Mouse (Mus musculus) intestine, embryonic 16.5 days (tissue): ENCODE measurements around the gene Mocs2. TPM values are rescaled to one million over a fixed set of nuclear protein-coding genes. Genes with fewer than 3 reads are reported as not detected.
A peak's percentile ranks its signal among the peaks of the same experiment; 100 is the strongest.

Source experiments
- ATAC-seq: fragments of 200-750 bp; cut with Nextera tagmentation; 2 replicates; pipeline ENCODE4 v1.8.0; 2017; ENCODE audit warnings: moderate TSS enrichment, moderate library complexity
- H3K27ac ChIP-seq: fragments of 300-500 bp; sonication (generic); 2 replicates; pipeline ENCODE4 v1.5.1; 2014; ENCODE audit warnings: mild to moderate bottlenecking, low read length
- H3K27me3 ChIP-seq: fragments of 300-500 bp; sonication (generic); replicated peaks from 2 replicates; pipeline ENCODE4 v1.6.1; 2014; ENCODE audit warnings: low read length, control low read depth, mixed read lengths; ENCODE audit not compliant: control insufficient read depth, insufficient read depth
- H3K36me3 ChIP-seq: fragments of 300-500 bp; sonication (generic); 2 replicates; pipeline ENCODE4 v1.6.1; 2014; ENCODE audit warnings: low read length, control low read depth; ENCODE audit not compliant: control insufficient read depth, insufficient read depth
- H3K4me1 ChIP-seq: fragments of 300-500 bp; sonication (generic); 2 replicates; pipeline ENCODE4 v1.6.1; 2014; ENCODE audit warnings: low read length, control low read depth, mixed read lengths; ENCODE audit not compliant: control insufficient read depth, insufficient read depth
- H3K4me2 ChIP-seq: fragments of 300-500 bp; sonication (generic); 2 replicates; pipeline ENCODE4 v1.6.1; 2014; ENCODE audit warnings: low read depth, low read length, control low read depth
- H3K4me3 ChIP-seq: fragments of 300-500 bp; sonication (generic); 2 replicates; pipeline ENCODE4 v1.5.1; 2014; ENCODE audit warnings: mild to moderate bottlenecking, low read length
- H3K9ac ChIP-seq: fragments of 300-500 bp; sonication (generic); 2 replicates; pipeline ENCODE4 v1.6.1; 2014; ENCODE audit warnings: low read depth, low read length
- H3K9me3 ChIP-seq: fragments of 300-500 bp; sonication (generic); 2 replicates; pipeline ENCODE4 v1.6.1; 2016; ENCODE audit warnings: low read length, control low read depth; ENCODE audit not compliant: control insufficient read depth
- WGBS: fragments of 180-500 bp; shearing (Covaris S2); extraction: QIAGEN DNeasy Blood & Tissue Kit; methylation state at CpG from one replicate; pipeline ENCODE4 v1.1.7; 2014; 5-methylcytosine and 5-hydroxymethylcytosine counted together
- polyA plus RNA-seq: library from polyadenylated mRNA; unstranded; fragments of >200 nt; fragmentation: Nextera tagmentation; extraction: Ambion mirVana; gene quantifications from 2 replicates; pipeline ENCODE4 v1.2.1, GENCODE M21; 2015

Mocs2 gene
- polyA plus RNA-seq, 1 experiment from 2014 or later: 111 TPM

DNA sequence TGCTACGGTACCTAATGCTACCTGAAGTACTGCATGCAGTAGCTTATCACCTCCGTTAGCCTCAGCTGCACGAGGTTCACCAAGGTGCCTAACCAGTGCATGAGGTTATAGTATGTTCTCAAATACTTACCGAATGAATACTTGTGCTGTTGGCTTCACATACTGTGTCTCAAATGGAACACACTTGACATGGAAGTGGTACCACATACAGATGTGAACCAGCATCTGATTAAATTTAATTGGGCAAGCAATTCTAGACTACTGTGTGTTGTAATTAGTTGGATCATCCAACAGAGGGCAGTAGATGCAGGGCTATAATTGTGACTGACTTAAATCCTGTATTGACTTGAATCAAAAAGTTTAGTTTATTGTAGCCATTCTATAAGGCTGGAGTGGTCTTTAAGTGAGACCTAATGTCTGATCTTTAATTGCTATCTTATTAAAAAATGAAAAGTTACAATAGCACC lies 13.4 kb downstream of the Mocs2 start:
- no peak overlapping the region for H3K4me2 ChIP-seq
- H3K4me1 ChIP-seq: no peaks in the 10 kb centered on the region; the same call in 1 of the 2 replicates
- H3K9ac ChIP-seq: no peak overlapping the region
- H3K9me3 ChIP-seq: no peaks in the 10 kb centered on the region
- no peak overlapping the region for H3K27ac ChIP-seq
- no peaks in the 10 kb centered on the region for H3K27me3 ChIP-seq
- peak; percentile 36; the same call in 1 of the 2 replicates for ATAC-seq
- H3K36me3 ChIP-seq: peaks cover 8% of the 10 kb centered on the region; the same call in 1 of the 2 replicates
- WGBS: 80% methylated on average over 4 of the region's 4 CpGs
- no peak overlapping the region for H3K4me3 ChIP-seq

DNA sequence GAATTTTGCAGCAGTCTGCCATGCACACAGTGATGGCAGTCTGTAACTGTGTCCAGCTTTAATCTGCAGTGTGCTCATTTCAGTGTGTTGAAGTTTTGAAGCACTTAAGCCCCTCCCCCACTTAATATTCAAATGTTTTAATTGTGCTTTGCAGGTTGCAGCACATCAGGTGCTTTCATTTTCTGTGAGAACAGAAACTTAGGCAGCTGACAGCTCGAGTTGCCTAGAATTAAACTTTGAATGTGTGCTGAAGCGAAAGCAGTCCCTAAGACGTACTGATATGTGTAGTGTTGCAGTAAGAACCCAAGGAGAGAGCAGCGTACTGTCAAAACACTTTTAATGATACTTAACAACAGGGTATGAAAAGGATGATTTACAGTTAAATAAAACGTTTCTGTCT lies 14.7 kb downstream of the Mocs2 start:
- no peak for ATAC-seq
- H3K36me3 ChIP-seq: peaks cover 5% of the 10 kb centered on the region; the same call in 1 of the 2 replicates
- no peak overlapping the region for H3K4me2 ChIP-seq
- H3K27ac ChIP-seq: no peak overlapping the region
- no peak overlapping the region for H3K9ac ChIP-seq
- no peaks in the 10 kb centered on the region; the same call in 1 of the 2 replicates for H3K4me1 ChIP-seq
- H3K4me3 ChIP-seq: no peak overlapping the region
- 60% methylated on average over 5 of the region's 5 CpGs for WGBS
- H3K27me3 ChIP-seq: no peaks in the 10 kb centered on the region
- H3K9me3 ChIP-seq: no peaks in the 10 kb centered on the region

DNA sequence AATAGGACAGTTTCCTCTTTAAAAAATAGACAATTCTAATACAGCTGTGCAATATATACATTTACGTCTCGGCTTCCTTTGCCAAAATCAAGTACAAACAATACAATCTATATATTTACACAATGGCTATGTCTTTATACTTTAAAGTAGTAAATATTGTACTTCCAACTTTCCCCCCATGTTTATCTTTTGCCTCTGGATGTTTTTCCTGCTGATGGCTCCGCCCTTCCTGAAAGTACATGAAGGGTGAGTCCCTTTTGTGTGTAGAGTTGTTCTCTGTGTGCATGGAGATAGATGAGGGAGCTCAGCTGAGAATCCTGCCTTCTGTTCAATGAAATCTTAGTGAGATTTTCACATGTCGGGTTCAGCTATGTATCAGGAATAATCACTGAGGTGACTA lies 15.3 kb downstream of the Mocs2 start:
- H3K27ac ChIP-seq: no peak overlapping the region

DNA sequence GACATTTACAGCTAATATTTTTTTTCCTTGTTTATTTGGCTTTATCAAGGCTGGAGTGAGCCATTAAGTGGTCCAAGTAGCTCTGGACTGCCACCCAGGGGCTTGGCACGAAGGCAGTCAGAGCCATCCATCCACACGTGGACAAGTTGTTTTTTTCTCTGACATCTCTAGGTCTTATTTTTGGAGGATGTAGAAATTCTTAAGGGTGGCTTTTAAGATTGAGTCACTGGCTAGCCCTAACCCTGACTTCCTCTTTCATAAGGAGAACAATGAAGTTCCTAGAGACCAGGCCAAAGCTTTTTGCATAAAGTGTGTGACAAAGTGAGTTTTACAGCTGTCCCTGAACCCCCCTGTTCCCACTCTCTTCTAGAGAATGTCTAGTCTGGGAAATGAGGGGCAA lies 16.5 kb downstream of the Mocs2 start:
- H3K4me2 ChIP-seq: no peak overlapping the region
- H3K4me1 ChIP-seq: peaks cover 7% of the 10 kb centered on the region; the same call in 1 of the 2 replicates
- no peak for ATAC-seq
- no peak overlapping the region for H3K9ac ChIP-seq
- 55% methylated on average over 2 of the region's 2 CpGs for WGBS
- H3K9me3 ChIP-seq: no peaks in the 10 kb centered on the region
- H3K4me3 ChIP-seq: no peak overlapping the region
- no peak overlapping the region for H3K27ac ChIP-seq
- no peaks in the 10 kb centered on the region for H3K27me3 ChIP-seq
- H3K36me3 ChIP-seq: peaks cover 4% of the 10 kb centered on the region; the same call in 1 of the 2 replicates

More for the DNA sequence above, 15.3 kb downstream of the Mocs2 start:
- 67% methylated on average over 4 of the region's 4 CpGs for WGBS
- H3K36me3 ChIP-seq: peaks cover 4% of the 10 kb centered on the region; the same call in 1 of the 2 replicates
- H3K9ac ChIP-seq: no peak overlapping the region
- no peaks in the 10 kb centered on the region for H3K27me3 ChIP-seq
- no peak overlapping the region for H3K4me3 ChIP-seq
- H3K4me2 ChIP-seq: no peak overlapping the region
- H3K9me3 ChIP-seq: no peaks in the 10 kb centered on the region
- H3K4me1 ChIP-seq: peaks cover under 1% of the 10 kb centered on the region; the same call in 1 of the 2 replicates
- ATAC-seq: peak; percentile 41

DNA sequence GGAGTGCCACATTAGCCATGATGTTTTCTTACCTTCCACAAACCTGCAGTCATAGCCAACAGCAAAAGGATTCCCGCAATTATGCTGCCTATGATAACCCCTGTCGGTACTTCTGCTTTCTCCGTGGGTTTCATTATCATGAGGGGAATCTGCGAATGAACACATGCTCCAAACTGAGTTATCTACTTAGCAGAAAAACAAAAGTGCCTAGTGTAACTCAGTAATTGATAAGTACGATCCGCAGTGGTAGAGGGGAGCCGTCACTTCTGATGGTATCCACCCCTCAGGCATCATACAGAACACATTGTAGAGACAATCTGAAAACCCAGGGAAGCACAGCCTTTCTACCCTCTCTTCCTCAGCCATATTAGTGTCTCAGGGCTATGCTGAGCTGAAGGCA lies 19.0 kb downstream of the Mocs2 start:
- Histone ChIP-seq H3K4me3 (no peak overlapping the region), H3K9me3 (no peaks in the 10 kb centered on the region), H3K4me2 (no peak overlapping the region), H3K4me1 (peaks cover 7% of the 10 kb centered on the region; the same call in 1 of the 2 replicates), H3K27me3 (no peaks in the 10 kb centered on the region), H3K36me3 (peaks cover 4% of the 10 kb centered on the region; the same call in 1 of the 2 replicates), H3K27ac (no peak overlapping the region), H3K9ac (no peak overlapping the region)
- 81% methylated on average over 7 of the region's 7 CpGs for WGBS
- no peak for ATAC-seq

DNA sequence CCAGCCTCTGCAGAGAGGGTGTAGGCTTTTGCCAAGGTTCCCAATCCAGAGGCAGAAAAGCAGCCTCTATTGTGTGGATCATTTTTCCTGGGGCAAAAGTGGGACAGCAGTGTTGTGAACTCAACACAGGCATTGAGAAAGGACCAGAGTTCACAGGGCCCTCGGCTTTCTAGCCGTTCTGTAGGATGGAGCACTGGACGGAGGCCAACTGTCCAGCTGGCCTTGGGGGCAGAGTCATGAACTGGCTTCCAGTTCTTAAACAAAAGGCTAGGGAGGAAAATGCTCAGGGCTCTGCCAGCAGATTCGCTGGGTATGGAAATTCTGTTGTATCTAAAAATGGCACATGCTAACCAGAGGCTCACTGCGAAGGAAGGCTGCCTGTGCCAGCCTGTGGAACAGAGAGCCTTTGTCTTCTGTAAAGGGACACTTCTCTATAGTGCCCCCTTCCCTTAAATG lies 20.5 kb downstream of the Mocs2 start:
- Histone ChIP-seq H3K9ac (no peak overlapping the region), H3K27me3 (no peaks in the 10 kb centered on the region), H3K9me3 (no peaks in the 10 kb centered on the region), H3K4me3 (no peak overlapping the region), H3K36me3 (peaks cover 4% of the 10 kb centered on the region; the same call in 1 of the 2 replicates), H3K4me1 (peaks cover 7% of the 10 kb centered on the region; the same call in 1 of the 2 replicates), H3K4me2 (no peak overlapping the region), H3K27ac (peak overlapping the region; percentile 69)
- ATAC-seq: peak; percentile 70
- 56% methylated on average over 5 of the region's 5 CpGs for WGBS

DNA sequence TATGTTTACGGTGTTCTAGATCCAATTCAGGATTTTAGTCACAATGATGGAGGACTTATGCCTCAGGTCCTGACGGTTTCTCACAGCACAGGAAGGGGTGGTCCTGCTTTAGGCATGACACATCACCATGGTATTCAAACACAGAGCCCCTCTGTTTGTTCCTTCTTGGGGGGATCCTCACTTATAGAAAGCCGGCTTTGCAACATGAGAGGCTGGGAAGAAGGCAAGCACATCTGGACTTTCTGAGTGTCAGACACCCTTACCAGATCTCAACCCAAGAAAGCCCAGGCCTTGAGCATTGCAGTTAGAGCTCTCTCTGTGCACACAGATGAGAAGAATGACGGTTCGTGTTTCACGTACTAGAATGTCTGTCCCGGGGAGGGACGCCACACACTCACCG lies 21.1 kb downstream of the Mocs2 start:
- Histone ChIP-seq H3K27me3 (no peaks in the 10 kb centered on the region), H3K4me2 (no peak overlapping the region)

DNA sequence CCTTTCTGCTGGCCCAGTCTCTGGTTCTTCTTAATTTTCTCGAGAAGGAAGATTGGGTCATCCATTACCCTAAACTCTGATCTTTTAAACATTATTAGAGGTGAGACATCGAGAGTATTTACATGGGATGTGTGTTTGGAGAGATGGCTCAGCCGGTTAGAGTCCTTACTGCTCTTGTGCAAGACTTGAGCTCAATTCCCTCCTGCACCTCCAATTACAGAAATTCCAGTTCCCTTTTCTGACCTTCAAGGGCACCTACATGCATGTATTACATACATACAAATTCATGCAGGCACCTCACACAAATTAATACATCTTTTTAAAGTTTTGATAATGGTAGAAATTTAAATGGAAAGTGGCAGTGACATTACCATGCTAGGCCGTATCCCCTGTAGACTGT lies 22.5 kb downstream of the Mocs2 start:
- H3K9me3 ChIP-seq: no peaks in the 10 kb centered on the region
- peaks cover 7% of the 10 kb centered on the region; the same call in 1 of the 2 replicates for H3K4me1 ChIP-seq
- WGBS: 80% methylated on average over 4 of the region's 4 CpGs
- H3K9ac ChIP-seq: no peak overlapping the region
- peaks cover 4% of the 10 kb centered on the region; the same call in 1 of the 2 replicates for H3K36me3 ChIP-seq
- no peak overlapping the region for H3K4me2 ChIP-seq
- H3K27me3 ChIP-seq: no peaks in the 10 kb centered on the region
- H3K27ac ChIP-seq: no peak overlapping the region
- ATAC-seq: no peak
- no peak overlapping the region for H3K4me3 ChIP-seq

More for the DNA sequence above, 21.1 kb downstream of the Mocs2 start:
- Histone ChIP-seq H3K9me3 (no peaks in the 10 kb centered on the region), H3K4me1 (peaks cover 7% of the 10 kb centered on the region; the same call in 1 of the 2 replicates), H3K27ac (peak overlapping the region; percentile 69; the same call in 1 of the 2 replicates), H3K36me3 (peaks cover 4% of the 10 kb centered on the region; the same call in 1 of the 2 replicates), H3K9ac (no peak overlapping the region), H3K4me3 (no peak overlapping the region)
- ATAC-seq: peak; percentile 59
- WGBS: 59% methylated on average over 9 of the region's 9 CpGs

DNA sequence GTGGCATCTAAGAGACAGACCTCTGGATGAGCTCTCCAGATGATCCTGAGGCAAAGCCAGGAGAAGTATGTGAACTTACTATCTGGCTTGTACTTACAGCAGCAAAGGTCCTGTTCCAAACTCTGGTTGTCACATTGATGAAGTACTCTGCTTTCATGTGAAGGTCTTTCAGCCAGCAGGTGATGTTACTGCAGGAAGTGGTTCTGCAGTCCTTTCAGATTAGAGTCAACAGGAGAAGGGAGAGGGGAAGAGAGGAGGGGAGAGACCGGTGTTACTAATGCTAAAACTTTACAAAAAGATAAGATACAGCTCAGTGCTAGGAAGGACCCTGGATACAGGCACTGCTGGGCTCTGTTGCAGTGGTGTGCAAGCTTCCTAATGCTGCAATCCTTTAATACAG lies 25.3 kb downstream of the Mocs2 start:
- ATAC-seq: no peak
- Histone ChIP-seq H3K27ac (no peak overlapping the region), H3K36me3 (no peaks in the 10 kb centered on the region), H3K4me3 (no peak overlapping the region), H3K27me3 (no peaks in the 10 kb centered on the region), H3K4me1 (peaks cover 7% of the 10 kb centered on the region; the same call in 1 of the 2 replicates), H3K9me3 (no peaks in the 10 kb centered on the region), H3K9ac (no peak overlapping the region), H3K4me2 (no peak overlapping the region)
- WGBS: 40% methylated on average over 1 of the region's 1 CpGs
